Mouse (Mus musculus) lung, postnatal 0 days (tissue): ENCODE data around the gene Traf5.

ENCODE experiments used
- CTCF ChIP-seq: IDR thresholded peaks from 2 replicates; pipeline ENCODE4 v1.5.1; 2016; ENCODE audit warnings: antibody characterized with exemption, mild to moderate bottlenecking
- EP300 ChIP-seq: IDR thresholded peaks from 2 replicates; pipeline ENCODE4 v1.6.1; 2016; ENCODE audit warnings: antibody characterized with exemption, mild to moderate bottlenecking, control low read depth

- TF ChIP-seq CTCF (no peak), EP300 (no peak)
Measured at GRCm38 (mm10) chr1:192090281-192090680, 2.1 kb downstream of the Traf5 start.
